Mouse (Mus musculus): ENCODE results near the gene Gm10721. TPM values are rescaled to one million over a fixed set of nuclear protein-coding genes. Genes with fewer than 3 reads are reported as not detected.
"Not testable (repeated sequence)": the region's sequence is repeated elsewhere in the genome, so short reads cannot be mapped to it uniquely, and the experiment has no call there.

The Gm10721 gene
- polyA plus RNA-seq, 3 experiments from 2014 or later: 0.99 TPM; not detected in 2

DNA sequence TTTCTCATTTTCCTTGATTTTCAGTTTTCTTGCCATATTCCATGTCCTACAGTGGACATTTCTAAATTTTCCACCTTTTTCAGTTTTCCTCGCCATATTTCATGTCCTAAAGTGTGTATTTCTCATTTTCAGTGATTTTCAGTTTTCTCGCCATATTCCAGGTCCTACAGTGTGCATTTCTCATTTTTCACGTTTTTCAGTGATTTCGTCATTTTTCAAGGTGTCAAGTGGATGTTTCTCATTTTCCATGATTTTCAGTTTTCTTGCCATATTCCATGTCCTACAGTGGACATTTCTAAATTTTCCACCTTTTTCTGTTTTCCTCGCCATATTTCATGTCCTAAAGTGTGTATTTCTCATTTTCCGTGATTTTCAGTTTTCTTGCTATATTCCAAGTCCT is 12.7 kb downstream of the Gm10721 start:
- not testable (repeated sequence) for ATAC-seq

DNA sequence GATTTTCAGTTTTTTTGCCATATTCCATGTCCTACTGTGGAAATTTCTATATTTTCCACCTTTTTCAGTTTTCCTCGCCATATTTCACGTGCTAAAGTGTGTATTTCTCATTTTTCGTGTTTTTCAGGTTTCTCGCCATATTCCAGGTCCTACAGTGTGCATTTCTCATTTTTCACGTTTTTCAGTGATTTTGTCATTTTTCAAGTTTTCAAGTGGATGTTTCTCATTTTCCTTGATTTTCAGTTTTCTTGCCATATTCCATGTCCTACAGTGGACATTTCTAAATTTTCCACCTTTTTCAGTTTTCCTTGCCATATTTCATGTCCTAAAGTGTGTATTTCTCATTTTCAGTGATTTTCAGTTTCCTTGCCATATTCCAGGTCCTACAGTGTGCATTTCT is 13.2 kb downstream of the Gm10721 start:
- ATAC-seq: not testable (repeated sequence)

GRCm38 (mm10) chr9:3026741-3027140 is 13.8 kb downstream of the Gm10721 start:
- ATAC-seq: not testable (repeated sequence)

- not testable (repeated sequence) for ATAC-seq
Observed at GRCm38 (mm10) chr9:3027200-3027599, 14.3 kb downstream of the Gm10721 start.

DNA sequence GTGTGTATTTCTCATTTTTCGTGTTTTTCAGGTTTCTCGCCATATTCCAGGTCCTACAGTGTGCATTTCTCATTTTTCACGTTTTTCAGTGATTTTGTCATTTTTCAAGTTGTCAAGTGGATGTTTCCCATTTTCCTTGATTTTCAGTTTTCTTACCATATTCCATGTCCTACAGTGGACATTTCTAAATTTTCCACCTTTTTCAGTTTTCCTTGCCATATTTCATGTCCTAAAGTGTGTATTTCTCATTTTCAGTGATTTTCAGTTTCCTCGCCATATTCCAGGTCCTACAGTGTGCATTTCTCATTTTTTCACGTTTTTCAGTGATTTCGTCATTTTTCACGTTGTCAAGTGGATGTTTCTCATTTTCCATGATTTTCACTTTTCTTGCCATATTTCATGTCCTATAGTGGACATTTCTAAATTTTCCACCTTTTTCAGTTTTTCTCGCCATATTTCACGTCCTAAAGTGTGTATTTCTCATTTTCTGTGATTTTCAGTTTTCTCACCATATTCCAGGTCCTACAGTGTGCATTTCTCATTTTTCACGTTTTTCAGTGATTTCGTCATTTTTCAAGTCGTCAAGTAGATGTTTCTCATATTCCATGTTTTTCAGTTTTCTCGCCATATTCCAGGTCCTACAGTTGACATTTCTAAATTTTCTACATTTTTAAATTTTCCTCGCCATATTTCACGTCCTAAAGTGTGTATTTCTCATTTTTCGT is 16.5 kb downstream of the Gm10721 start:
- ATAC-seq: not testable (repeated sequence)

- not testable (repeated sequence) for ATAC-seq
Observed at GRCm38 (mm10) chr9:3030677-3031318, 17.9 kb downstream of the Gm10721 start.

DNA sequence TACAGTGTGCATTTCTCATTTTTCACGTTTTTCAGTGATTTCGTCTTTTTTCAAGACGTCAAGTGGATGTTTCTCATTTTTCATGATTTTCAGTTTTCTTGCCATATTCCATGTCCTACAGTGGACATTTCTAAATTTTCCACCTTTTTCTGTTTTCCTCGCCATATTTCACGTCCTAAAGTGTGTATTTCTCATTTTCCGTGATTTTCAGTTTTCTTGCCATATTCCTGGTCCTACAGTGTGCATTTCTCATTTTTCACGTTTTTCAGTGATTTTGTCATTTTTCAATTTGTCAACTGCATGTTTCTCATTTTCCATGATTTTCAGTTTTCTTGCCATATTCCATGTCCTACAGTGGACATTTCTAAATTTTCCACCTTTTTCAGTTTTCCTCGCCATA is 21.4 kb downstream of the Gm10721 start, which contains the start of gene Gm17535:
Gene Gm17535 (plus strand): TSS at position 301 of the 400 bp plus-strand sequence.
- ATAC-seq: not testable (repeated sequence)

GRCm38 (mm10) chr9:3036577-3036976 is 23.6 kb downstream of the Gm10721 start, which contains the start of gene Gm10715:
Gene Gm10715 (plus strand): TSS chr9:3036877.
- ATAC-seq: not testable (repeated sequence)

DNA sequence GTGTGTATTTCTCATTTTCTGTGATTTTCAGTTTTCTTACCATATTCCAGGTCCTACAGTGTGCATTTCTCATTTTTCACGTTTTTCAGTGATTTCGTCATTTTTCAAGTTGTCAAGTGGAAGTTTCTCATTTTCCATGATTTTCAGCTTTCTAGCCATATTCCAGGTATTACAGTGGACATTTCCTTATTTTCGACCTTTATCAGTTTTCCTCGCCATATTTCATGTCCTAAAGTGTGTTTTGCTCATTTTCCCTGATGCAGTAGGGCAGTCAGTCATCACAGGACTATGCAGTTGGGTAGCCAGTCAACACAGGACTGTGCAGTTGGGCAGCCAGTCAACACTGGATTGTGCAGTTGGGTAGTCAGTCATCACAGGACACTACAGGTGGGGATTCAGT is 25.2 kb downstream of the Gm10721 start:
- ATAC-seq: not testable (repeated sequence)

Other genes with a start within 250 kb of the Gm10721 start
- gene Gm10722, start 12.2 kb upstream of the Gm10721 start, polyA plus RNA-seq (2017; shearing (Covaris generic)): under 1 TPM in 1 of 3 experiments, not detected in 2; 0.74 TPM
- gene Gm11168, start 9.8 kb upstream of the Gm10721 start, polyA plus RNA-seq (2017; shearing (Covaris generic)): 1 to 10 TPM in 1 of 3 experiments, under 1 TPM in 1, not detected in 1; 0.84 to 2.4 TPM
- gene Gm10720, start 2.5 kb downstream of the Gm10721 start, polyA plus RNA-seq (2017; shearing (Covaris generic)): not detected
- 1 to 10 TPM in 1 of 3 experiments, under 1 TPM in 1, not detected in 1; 0.89 to 3.2 TPM for gene Gm10719, start 4.3 kb downstream of the Gm10721 start, polyA plus RNA-seq (2017; shearing (Covaris generic))
- gene Gm10718, start 10.4 kb downstream of the Gm10721 start, polyA plus RNA-seq (2017; shearing (Covaris generic)): 1 to 10 TPM in 2 of 3 experiments, not detected in 1; 1.3 TPM
- gene Gm10717, start 12.3 kb downstream of the Gm10721 start, polyA plus RNA-seq (2017; shearing (Covaris generic)): 1 to 10 TPM; 3.1 to 8.1 (median 4.5) TPM
- not detected for gene Gm17535, start 21.5 kb downstream of the Gm10721 start, polyA plus RNA-seq (2017; shearing (Covaris generic))
- not detected for gene Gm10715, start 23.7 kb downstream of the Gm10721 start, polyA plus RNA-seq (2017; shearing (Covaris generic))

All from inflammation-experienced regulatory T-cells, adult 6 months (primary cell).